Mouse (Mus musculus): ENCODE data around the gene Hist2h3c1.
"Not testable (repeated sequence)": the region's sequence is repeated elsewhere in the genome, so short reads cannot be mapped to it uniquely, and the experiment has no call there.

Hist2h3c1 gene

DNA sequence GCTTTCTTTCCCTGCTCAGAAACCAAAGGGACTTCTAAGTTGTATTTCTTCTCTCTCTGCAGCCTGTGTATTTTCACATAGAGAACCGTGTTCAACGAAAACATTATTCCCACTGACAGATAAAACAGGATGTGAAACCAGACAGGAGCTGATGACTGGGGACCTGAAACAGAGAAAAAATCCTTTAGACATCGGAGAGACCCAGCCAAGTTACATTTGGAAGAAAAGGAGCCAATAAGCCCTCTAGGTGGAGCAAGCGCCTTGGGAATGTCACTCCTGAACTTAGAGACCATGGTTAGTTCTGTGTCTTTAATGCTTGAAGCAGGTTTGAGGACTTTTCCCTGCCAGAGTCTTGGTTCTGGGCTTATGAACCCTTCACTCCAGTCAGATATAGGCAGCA is 38.0 kb downstream of the Hist2h3c1 start:
- peak; percentile 53 for DNase-seq (ENCODE audit: extremely low spot score)

DNA sequence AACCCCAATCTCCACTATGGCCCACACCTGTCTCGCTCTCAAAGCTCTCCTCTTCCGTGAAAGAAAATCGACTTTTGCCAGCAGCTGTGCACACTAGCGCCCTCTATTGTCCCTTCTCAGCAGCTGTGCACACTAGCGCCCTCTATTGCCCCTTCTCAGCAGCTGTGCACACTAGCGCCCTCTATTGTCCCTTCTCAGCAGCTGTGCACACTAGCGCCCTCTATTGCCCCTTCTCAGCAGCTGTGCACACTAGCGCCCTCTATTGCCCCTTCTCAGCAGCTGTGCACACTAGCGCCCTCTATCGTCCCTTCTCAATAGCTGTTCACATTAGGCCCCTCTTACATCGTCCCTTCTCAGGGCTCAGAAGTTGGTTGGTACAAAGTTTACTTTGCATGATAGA is 40.8 kb downstream of the Hist2h3c1 start:
- not testable (repeated sequence) for DNase-seq (ENCODE audit: extremely low spot score)

DNA sequence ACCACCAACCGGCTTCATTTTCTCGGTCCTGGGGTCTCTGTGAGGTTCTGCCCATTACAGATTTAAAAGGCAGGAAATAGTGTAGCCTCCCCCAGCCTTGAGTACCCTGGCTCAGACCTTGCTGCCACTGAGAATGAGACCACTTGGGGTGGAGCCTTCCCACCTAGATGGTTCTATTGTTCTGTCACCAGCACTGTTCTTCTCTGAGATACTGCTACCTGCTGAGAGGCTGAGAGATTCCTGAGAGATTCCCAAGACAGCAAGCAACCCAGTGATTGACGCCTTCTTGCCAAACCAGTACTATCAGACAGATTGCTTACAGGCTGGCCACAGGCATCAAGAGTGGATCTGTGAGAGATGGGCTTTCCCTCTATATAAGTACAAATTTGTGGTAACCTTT is 42.7 kb downstream of the Hist2h3c1 start:
- DNase-seq (ENCODE audit: extremely low spot score): no peak

DNA sequence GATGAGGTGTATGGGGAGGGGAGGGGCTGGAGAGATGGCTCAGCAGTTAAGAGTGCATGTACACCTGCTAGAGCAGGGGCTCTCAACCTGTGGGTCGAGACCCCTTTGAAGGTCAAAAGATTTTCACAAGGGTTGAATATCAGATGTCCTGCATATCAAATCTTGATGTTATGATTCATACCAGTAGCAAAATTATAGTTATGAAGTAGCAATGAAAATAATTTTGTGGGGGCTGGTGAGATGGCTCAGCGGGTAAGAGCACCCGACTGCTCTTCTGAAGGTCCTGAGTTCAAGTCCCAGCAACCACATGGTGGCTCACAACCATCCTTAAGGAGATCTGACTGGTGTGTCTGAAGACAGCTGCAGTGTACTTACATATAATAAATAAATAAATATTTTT is 44.2 kb downstream of the Hist2h3c1 start:
- DNase-seq (ENCODE audit: extremely low spot score): not testable (repeated sequence)

DNA sequence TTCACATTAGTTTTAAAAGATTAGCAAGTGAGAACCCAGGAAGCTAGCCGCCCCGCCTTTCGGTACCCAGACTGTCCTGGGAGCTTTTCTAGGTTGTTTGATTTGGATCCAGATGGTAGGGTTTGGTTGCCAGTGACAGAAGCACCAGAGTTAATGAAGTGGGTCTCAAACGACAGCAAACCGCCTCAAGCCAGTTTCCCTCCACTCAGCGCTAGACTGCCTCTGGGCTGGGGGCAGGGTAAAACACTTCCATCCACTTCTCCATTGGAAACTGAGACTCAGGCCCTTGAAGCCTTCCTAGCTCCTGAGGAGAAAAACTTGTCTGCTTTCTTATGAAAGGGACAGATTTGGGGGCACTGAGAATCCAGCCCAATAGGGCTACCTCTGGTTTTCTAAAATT is 46.2 kb downstream of the Hist2h3c1 start:
- DNase-seq (ENCODE audit: extremely low spot score): no peak

DNA sequence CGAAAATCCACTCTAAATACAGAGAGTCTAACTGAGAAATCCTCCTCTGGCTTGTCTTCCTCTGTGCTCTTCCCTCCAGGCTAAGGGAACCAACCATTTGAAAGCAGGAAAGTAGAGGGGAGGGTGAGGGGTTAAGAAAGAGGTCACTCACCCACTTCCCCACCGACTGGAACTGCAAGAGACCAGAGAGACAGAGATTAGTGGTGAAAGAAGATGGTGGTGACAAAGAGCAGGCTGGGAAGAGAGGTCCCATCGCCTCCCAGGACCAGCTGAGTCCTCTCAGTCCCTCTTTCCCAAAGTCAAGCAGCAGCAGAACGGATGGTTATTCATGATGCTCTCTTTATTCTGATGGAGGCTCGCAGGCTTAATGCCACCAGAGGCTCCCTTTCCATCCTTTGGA is 46.9 kb downstream of the Hist2h3c1 start:
- DNase-seq (ENCODE audit: extremely low spot score): no peak

DNA sequence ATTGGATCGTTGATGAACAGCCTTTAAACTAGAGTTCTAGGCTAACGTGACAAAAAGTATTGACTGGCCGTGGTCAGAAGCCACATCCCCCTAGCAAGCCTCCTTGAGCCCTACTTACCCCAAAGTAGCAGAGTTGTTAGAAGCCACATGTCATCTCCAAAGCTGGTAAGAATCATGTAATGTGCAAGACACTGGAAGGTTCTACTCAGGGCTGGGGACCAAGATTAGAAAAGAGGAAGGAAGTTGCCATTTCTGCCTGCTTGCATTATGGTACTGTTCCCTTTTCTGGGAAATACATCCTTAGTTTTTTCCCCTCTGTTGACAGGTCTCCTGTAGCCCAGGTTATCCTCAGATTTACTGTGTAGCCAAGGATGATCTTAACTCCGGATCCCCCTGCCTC is 47.3 kb downstream of the Hist2h3c1 start, which contains the start of gene Fcgr1:
TSS of gene Fcgr1 (minus strand) at position 183 of the 400 bp plus-strand sequence.
- DNase-seq (ENCODE audit: extremely low spot score): no peak

Measured in embryo, embryonic 9.5 days (tissue).